Mouse (Mus musculus) lung, postnatal 14 days (tissue): Measurements from ENCODE around the gene Adamtsl4.

ENCODE experiments used
- DNase-seq: peaks from one replicate; pipeline ENCODE4 v3.0.0; 2021

Adamtsl4 gene

DNA sequence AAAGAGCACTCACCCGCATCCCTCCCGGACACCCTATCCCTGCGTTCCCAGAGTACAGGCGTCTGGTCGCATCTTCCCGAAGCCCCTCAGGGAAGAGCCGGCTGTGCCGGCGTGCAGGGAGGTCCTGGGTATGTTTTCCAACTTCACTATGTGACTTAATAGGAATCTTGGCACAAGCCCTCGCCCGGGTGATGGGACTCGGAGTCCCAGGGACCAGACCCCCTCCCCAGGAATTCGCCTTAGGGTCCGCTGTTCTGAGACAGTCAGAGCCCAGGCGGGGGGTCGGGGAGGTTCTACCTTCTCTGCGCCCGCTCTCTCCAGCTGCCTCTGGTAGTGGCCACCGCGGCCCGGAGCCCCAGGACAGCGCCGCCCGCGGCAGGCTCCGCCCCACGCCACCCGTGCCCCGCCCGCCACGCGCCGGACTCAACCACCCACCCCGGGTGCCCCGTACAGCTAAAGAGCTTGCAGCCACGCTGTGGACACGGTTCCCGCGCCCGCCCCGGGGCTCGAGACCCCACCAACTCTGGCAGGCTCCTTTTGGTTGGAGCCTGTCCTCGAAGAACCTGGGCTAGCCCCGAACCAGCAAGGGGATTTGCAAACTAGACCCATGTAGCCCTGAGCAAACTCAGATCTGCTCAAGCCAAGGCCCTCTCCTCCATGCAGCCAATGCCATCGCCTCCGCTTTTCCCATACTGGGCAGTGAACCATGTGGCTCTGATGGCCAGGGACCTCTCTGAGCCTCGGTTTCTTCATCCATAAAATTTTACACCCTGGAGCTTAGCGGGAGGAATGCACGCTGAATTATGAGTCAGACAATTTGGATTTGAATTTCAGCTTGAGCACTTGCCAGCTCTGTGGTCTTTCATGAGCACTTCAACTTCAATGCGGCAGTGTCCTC, at the start of gene Adamtsl4:
TSS of gene Adamtsl4 (minus strand) at position 394 of the 898 bp plus-strand sequence.
- peak; percentile 84 for DNase-seq

DNA sequence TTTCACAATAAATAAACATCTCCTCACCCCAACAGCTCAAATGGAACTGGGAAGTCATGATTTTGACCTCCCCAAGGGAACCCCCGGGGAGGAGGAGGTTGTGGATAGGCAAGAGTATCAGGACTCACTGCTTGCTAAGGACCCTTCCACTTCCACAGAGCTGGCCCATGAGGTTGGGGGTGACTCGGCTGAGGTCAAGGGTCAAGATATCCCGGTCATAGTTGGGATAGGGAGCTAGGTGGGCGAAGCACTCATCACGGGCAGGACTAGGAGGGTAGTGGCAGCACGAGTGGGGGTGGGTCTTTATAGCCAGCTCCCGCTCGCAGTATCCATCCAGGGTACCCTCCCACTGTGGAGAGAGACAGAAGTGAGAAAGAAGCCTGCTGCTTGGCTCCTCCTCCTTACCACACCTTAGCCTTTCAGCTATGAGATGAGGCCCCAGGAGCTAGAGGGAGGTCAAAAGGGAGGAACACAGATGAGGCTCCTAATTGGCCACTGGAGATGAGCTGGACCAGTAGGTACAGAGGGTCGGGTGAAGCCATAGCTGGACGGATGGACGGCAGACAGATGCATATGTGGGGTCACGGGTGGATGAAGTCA, 47.5 kb upstream of the Adamtsl4 start:
- no peak for DNase-seq

DNA sequence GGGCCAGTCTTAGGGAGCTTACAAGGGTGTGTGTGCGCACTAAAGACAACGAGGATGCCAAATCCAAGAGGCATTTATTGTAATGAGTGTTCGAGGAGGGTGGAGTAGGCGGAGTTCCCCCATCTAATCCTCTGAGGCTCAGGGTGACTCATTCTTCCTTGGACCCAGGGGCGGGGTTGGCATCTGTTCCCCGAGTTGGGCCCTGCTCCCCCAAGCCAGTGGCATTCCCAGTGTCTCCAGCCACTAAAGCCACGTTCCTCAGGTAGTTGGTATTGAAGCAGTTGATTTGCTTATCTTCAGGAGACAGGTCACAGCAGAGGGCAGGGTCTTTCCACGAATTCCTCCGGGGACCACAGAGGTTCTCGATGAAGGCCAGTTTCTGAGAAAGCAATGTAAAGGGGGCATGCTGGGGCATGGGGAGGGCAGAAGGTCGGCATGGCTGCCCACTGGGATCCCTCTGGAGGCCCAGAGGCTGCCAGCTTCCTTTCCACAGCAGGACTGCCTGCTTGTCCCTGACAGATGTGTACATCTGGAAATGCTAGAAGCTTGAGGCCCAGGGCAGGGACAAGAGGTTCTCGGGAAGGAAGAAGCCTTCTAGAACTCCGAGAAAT, 46.5 kb upstream of the Adamtsl4 start:
- DNase-seq = peak; percentile 23

DNA sequence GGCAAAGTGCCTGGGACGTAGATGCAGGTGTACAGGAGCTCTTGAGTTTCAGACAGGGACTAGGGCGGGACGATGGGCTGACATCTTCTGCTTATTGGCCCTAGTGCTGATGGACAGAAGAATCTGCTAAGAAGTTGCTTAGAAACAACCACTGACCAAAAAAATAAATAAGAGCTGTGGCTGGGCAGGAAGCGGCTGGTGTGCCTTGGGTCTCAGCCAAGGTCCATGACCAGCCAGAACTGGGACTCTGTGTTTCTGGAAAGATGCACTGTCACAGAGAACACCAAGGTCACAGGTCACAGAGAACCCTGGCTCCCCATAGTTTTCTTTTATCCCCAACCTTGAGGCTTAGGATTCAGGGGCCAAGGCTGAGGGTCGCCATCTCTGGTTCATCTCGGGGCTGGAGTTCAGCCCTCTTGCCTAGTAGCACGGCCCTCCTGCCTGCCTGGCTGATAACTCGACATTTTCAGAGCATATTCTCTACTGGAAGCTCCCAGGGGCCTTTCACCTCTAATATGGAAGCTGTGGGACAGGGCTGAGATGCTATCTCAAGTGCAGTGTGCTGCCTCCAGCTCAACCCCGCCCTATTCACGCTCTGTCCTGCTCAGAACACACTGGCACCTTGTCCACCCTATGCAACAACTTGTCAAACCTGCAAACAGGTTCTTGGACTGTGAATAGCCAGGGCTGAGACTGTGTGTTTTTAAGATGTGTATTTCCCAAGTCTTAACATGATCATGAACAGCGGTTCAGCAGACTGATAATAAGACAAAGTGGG, 45.2 kb upstream of the Adamtsl4 start:
- DNase-seq = peak; percentile 71

DNA sequence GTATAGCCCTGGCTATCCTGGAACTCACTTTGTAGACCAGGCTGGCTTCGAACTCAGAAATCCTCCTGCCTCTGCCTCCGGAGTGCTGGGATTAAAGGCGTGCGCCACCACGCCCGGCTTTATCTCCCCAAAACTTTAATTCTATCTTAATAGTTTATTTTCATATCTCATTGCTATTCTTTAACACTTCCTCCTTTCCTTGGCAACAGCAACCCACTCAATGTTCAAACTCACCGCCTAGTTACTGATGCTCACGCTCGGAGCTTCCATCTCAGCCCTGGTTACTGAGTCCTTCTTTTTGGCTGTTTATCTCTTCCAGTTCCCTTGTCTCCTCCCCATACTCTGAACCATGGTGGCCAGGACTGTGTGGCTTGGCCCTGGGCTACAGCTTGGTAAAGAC, 44.6 kb upstream of the Adamtsl4 start:
- no peak for DNase-seq

DNA sequence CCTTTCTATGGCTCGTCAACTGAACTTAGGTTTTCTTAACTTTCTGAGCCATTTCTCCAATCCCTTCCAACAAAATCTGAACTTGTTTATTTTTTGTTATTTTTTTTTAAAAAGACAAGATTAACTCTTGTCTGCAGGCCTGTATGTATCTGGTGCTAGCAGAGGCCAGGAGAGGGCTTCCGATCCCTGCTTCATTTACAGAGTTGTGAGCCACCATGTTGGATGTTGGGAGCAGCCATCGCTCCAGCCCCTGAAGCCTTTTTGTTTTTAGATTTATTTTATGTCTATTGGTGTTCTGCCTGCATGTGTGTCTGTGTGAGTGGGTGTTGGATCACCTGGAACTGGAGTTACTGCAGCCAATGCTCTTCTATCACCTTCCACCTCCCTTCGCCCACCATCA, 44.1 kb upstream of the Adamtsl4 start:
- no peak for DNase-seq

DNA sequence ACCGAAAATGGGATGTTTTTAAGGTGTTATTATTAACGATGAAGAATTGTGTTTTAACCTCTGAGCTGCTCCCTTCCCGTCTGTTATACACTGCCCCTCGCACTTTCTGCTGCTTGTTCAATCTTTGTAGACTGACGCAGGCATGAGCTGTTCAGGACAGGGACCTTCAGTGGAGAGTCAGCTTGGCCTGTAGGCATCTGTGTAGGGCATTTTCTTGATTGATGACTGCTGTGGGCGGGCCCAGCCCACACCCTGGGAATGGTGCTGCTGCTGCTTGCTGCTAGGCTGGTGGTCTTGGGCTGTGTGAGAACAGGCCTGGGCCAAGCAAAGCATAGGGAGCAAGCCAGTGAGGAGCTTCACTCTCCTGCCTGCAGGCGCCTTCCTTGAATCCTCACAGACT, 42.7 kb upstream of the Adamtsl4 start:
- no peak for DNase-seq

DNA sequence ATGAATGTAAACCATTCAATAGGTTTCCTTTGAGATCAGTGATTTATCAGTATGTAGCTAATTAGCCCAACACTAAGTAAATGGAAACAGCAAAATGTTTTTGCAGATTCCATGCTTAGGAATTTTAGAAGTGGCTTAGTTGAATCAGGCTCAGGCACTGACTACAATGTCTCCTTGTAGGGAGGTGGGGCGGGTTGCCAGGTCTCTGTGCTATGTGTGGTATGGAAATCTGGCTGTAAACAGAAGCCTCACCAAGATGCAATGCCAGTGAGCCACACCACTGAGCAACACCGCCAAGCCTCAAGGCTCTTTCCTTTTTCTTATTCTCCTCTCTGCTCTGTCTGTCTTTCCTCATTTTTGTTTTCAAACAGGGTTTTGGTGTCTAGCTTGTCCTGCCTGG, 41.2 kb upstream of the Adamtsl4 start:
- no peak for DNase-seq

DNA sequence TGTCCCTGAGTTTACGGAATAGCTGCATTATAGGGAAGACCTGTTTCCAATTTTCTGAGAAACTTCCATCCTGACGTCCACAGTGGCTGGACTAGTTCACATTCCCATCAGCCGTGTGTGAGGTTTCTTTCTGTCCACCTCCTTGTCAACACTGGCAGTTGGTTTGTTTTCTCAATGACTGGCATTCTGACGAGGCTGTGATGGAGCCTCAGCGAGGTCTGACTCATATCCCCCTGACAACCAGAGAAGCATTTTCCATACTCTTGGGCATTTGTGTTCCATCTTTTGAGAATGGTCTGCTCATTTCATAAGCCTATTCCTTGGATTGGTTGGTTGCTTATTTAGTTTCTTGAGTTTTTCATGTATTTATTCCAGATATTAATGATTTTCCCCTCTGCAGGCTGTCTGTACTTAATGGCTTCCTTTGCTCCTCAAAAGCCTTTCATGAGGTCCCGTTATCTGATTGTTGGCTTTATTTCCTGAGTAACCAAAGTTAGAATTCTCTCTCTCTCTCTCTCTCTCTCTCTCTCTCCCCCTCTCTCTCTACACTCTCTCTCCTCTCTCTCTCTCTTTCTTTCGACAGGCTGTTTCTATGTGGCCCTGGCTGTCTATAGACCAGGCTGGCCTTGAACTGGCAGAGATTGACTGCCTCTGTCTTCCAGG, 39.1 kb upstream of the Adamtsl4 start:
- DNase-seq = no peak

DNA sequence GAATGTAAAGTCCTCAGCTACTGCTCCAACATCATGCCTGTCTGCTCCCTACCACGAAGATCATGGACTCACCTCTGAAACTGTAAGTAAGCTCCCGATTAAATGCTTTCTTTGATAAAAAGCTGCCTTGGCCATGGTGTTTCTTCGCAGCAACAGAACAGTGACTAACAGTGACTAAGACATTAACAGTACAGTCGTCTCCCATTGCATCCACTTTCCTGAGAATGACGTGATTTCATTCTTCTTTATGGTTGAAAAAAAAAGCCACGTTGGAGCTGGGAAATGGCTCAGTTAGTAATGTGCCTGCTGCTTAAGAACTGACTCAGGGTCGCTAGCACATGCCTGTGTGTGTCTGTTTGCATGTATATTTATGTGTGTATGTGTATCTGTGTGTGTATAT, 38.1 kb upstream of the Adamtsl4 start:
- no peak for DNase-seq

DNA sequence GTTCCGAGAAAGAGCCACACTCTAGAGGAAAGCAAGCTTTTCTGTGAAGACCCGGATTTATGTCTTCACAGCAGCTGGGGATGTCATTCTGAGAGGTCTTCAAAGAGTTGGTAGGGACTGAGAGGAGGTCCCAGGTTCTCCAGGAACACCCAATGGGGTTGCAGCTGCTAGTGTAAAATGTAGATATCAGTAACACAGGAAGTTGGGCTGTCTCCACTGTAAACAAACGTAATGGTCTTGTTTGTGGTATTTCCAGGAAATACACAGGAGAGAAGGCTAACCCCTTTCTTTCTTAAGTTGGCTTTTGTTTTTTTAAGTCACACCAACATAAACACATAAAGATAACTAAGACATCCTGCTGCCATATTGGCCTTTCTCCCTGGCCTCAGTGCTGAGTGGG, 34.7 kb upstream of the Adamtsl4 start:
- DNase-seq = no peak

DNA sequence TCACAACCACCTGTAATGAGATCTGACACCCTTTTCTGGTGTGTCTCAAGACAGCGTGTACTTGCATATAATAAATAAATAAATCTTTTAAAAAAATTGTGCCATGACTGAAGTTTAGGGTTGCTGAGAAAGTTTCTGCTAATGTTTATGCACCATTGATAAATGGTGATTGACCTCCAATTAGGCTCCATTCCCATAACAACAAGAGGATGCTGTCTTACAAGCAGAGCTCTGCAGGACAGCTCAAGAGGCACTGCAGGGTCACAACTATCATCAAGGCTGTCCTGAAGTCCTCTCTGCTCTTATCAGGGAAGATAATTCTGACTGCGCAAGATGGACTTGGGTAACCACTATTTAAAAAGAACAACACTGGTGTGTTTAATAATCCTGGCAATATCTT, 30.4 kb upstream of the Adamtsl4 start:
- DNase-seq = no peak

DNA sequence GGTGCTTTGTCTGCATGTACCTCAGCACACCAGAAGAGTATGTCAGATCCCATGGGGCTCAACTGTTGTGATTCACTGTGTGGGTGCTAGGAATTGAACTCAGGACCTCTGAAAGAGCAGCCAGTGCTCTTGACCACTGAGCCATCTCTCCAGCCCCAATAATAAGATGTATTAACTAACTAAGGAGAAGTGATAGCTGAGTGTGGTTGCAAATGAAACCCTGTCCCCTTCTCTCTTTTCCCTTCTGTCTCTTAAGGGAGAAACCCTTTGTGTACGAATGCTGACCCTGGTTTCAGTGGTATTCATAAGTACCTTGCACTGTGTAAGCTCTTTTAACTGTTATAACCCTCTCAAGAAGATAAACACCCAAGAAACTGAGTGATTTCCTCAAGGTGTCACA, 28.4 kb upstream of the Adamtsl4 start:
- DNase-seq = no peak

DNA sequence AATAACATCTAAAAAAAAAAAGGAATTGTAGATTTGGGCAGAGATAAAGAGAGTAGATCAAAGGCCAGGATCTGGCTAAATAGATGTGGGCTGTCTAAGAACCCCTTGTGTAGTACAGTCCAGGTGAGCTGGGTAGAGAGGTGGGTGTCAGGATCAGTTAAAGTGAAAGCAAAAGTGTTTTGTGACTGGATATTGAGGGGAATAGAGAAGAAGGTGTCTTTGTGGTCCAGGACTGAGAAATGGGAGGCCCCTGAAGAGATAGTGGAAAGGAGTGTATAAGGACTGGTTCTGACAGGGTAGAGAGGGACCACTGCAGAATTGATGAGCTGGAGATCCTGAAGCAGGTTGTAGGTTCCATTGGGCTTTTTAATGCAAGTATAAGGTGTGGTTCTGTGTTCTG, 22.2 kb upstream of the Adamtsl4 start:
- DNase-seq = no peak

DNA sequence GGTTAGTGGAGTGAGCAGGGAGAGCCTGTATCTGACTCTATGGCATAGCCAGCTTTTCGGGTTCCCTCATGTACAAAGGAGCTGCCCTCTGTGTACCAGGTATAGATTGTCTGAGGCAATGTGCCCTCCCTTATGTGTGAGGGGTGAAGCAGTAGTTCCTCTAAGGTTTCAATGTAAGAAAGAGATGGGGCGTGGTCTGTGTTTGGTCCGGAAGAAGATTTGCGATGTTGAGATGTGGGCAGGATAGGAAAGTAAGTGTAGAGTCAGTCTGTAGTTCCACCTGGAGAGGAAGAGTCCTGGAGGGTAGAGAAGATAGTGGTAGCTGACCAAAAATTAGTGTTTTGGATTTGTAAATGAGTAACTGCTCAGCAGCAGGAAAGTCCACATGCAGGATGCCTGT, 21.3 kb upstream of the Adamtsl4 start:
- DNase-seq = no peak

DNA sequence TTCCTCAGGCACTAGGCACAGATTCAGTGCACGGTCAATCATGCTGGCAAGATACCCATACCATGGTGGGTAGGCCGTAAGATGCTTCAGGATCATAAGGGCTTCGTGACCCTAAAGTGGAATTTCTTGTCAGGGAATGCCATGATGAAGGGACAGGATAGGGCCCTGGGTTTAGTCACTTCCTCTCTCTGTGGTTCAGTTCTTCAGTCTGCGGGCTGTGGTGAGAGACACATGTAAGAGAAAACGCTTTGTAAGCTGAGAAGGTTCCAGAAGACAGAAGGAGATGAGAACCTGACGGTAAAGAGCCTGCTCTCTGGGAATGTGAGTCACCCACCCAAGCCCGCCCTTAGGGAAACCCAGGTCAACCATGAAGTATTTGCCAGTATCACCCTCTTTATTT, 19.8 kb upstream of the Adamtsl4 start:
- no peak for DNase-seq

DNA sequence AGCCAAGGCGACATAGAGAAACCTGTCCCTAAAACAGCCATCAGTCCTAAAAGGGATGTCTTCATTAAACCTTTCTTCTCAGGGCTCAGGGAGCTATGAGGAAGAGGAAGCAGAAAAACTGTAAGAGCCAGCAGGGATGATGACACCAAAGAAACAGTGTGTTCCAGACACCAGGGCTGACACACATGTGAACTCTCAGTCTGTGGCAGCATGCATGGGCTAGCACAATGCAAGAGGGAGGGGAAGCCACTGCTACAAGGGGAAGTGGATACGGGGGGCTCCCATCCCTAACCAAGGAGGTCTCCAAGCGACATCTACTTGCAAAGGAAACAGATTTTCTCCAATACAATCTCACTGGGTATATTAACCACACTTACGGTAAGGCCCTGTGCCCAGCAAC, 18.6 kb upstream of the Adamtsl4 start:
- DNase-seq = no peak

DNA sequence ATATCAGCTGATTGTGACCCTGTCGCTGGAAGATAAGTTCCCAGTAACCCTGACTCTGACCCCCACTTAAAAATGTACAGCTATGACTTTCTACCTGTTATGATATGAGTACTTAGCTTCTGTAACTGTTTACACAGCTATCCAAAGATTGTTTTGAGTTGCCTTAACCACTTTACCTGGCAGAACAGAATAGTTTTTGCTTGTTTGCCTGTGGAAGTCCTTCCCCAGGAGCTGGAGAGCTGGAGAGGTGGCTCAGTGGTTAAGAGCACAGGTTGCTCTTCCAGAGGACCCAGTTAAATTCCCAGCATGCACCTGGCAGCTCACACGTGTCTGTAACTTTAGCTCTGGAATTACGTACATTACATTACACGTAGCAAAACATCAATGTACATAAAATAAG, 16.9 kb upstream of the Adamtsl4 start:
- no peak for DNase-seq

DNA sequence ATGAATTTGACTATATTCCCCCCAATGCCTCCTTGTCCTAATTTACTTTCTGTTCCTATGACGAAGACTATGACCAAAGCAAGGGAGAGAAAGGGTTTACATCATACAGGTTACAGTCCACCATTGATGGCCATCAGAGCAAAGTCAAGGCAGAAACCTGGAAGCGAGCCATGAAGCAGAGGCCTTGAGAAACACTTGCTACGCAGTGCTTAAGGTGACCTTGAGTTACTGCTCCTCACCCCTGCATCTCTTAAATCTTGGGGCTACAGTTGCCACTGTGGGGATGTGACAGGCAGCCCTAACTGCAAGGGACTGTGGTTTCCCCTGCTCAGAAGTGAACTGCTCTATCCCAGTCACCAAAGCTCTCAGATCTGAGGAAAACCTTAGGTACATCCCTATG, 15.6 kb upstream of the Adamtsl4 start:
- DNase-seq = no peak

DNA sequence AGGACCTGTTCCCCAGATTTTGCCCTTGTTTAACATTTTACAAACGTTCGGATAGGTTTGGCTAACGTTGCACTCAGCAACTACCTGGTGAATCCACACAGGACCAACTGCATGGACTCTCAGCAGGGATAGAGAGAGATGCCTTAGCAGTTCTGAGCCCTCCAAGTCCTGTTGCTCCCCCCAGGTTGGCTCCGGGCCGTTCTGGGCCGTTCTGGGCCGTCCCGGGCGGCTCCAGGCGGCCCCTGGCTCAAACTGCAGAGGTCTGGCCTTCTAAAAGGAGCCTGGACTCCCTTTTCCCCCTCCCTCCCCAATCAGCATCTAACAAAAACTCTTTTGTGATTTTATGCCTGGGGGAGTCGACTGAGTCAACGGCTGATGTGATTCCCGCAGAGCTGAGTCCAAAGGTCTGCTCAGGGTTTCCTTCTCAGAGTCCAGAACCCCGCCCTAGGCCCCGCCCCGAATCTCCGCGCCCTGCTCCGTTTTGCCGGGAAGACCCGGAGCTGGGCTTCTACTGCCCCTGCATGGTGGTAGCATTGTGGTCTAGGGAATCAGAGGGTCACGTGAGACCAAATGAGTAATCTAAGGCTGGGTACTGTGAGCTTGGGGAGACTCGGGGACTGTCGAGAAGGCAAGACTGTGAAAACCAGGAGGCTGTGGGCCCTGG, 14.3 kb upstream of the Adamtsl4 start:
- DNase-seq = peak; percentile 84

DNA sequence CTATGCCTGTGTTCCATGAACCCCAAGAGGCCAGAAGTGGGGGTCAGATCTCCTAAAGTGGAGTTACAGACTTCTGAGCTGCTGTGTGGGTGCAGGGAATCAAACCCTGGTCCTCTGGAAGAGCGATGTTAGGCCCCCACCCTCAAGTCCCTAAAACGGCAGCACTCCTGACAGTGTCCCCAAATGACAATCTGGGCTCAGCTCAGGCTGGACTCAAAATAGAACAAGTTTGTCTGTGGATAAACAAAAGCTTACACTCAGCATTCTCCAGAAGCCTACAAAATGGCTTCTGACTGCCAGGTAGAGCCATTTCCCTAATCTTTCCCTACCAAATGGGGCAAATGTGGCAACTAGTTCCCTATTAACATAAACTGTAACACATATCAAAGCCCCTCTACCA, 13.4 kb upstream of the Adamtsl4 start:
- DNase-seq = no peak

DNA sequence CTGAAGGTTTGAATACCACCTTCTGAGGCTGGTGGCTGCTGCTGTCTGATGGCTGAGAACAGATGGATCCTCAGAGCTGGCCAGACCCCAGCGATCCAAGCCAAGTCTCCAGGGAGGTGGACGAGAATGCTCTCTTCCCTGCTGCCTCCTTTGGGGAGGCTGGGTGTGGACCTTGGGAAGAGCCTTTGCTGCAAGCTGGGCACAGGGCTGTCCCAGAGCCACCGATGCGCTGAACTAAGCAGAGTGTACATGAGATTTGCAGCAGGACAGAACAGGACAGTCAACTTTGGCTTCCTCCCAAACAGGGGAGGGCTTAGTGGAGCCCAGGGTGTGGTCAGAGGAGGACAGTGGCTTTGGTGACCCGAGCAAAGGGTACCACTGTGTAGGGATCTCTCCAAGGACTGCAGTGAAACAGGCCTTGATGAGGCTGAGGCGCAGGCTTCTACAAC, 12.5 kb upstream of the Adamtsl4 start:
- no peak for DNase-seq
